Mouse (Mus musculus): ENCODE results near the gene Xxylt1. TPM values are rescaled to one million over a fixed set of nuclear protein-coding genes. Genes with fewer than 3 reads are reported as not detected.

Gene Xxylt1
- total RNA-seq, 4 experiments from 2014 or later, result 22.1 to 26.3 (median 23.2) TPM

GRCm38 (mm10) chr16:30992568-30992967 lies 88.7 kb downstream of the Xxylt1 start:
- DNase-seq (ENCODE audit: low spot score in 2 of 2), result no peak

GRCm38 (mm10) chr16:30990661-30991060 lies 90.6 kb downstream of the Xxylt1 start:
- no peak for DNase-seq (ENCODE audit: low spot score in 2 of 2)

GRCm38 (mm10) chr16:30988225-30988624 lies 93.0 kb downstream of the Xxylt1 start:
- no peak for DNase-seq (ENCODE audit: low spot score in 2 of 2)

DNA sequence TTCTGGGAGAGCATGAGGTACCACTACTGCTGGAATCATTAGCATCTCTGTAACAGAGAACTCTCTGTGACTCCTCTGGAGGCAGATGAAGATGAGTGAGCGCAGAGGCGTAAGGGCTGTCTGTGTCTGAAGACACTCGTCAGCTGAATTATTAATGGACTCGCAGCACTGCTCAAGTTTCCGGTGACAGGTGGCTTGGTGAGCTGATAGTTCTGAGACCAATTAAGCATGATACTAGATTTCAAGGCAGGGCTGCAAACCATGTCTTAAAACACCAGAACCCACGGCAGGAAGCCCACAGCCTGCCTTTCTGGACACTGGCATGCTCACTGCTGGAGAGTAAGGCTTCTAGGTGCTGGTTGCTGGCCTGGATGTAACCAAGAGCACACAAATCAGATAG lies 93.5 kb downstream of the Xxylt1 start:
- DNase-seq (ENCODE audit: low spot score in 2 of 2), result no peak

DNA sequence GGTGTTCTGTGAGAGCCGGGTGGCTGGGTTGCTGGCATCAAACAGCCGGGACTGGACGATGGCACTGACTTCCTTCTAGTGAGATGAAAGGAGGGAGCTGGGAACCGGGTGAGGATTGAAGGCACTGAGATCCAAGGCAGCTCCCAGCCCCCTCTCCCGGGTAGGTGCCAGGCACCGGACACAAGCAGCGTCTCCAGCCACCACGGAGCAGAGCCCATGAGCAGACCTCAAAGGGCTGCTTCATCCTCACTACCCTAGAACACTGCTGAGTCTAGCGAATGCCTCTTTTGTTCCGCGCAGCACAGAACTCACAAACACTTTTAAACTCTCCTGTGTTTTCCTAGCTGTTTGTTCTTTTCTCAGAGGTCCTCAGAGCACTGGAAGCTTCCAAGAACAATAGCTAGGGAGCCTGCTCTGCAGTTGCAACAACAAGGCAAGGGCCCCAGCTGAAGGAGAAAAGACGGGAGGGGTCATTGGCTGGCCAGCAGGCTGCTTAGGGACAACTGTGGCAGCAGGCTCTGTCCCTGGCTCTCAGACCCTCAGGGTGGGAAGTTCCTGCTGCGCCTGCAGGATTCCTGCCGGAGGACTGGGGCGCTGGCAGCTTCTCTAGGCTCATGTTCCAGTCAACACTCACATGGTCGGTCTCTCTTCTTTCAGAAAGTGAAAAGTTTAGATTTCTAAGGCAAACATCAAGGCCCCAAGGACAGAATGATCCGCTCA lies 96.2 kb downstream of the Xxylt1 start:
- no peak for DNase-seq (ENCODE audit: low spot score in 2 of 2)

DNA sequence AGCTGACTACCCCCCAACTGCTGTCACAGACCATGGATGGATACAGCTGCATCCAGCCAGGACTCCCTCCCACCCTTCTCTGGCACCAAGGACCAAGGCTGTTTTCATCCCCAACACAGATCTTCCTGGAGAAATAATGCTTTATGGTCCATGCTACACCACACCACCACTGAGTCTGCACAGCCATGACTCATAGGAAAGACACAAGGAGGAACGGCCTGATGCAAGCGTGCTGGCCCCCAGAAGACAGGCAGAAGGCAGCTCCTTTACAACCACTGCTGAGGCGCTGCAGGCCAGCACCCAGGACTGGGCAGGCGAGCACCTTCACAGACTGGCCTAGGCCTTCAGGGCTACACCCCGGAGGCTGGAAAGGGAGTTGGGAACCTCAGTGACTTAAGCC lies 97.1 kb downstream of the Xxylt1 start:
- peak in 1 of 2 experiments; percentile 47 for DNase-seq (ENCODE audit: low spot score in 2 of 2)

GRCm38 (mm10) chr16:30983699-30984098 lies 97.5 kb downstream of the Xxylt1 start:
- DNase-seq (ENCODE audit: low spot score in 2 of 2), result peak in 1 of 2 experiments; percentile 89

- DNase-seq (ENCODE audit: low spot score in 2 of 2), result no peak
Observed at GRCm38 (mm10) chr16:30983281-30983680, 98.0 kb downstream of the Xxylt1 start.

GRCm38 (mm10) chr16:30981345-30981744 lies 99.9 kb downstream of the Xxylt1 start:
- DNase-seq (ENCODE audit: low spot score in 2 of 2), result peak in 1 of 2 experiments; percentile 43

DNA sequence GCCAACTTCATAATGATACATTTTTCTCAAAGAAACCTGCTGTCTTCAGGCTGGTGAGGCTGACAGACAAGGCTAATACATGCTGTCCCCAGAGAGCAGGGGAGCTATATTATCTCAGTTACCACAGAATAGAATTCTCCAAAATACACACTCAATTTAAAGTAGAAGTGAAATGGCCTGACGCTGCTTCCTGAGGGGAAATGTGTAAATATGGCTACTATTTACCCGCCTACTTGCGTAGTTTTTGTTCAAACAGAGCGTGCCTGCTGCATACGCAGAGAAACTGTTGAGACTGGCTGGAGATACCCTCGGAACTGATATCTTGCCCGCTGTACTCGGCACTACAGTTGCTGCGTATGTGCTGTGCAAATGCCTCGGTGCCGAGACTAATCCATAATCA lies 101.3 kb downstream of the Xxylt1 start:
- DNase-seq (ENCODE audit: low spot score in 2 of 2), result no peak

DNA sequence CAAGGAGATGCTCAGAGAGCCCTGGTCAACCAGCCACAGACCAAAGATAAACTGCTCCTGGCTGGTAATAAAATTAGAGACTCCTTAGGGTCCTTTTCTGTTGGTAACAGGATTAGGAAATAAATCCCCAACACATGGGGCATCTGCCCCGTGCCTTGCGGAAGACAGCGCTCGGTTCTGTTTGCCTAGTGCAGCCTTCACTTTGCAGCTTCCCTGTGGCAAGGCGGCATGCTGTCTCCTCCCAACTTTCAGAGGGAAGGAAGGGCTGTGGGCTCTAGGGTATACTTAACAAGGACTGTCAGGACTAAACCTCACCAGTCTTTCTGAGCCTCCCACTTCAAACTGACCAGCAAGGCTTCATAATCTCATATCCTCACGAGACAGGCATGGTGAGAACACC lies 103.5 kb downstream of the Xxylt1 start:
- no peak for DNase-seq (ENCODE audit: low spot score in 2 of 2)

GRCm38 (mm10) chr16:30977186-30977585 lies 104.0 kb downstream of the Xxylt1 start:
- DNase-seq (ENCODE audit: low spot score in 2 of 2), result peak; percentile 87 to 95

- DNase-seq (ENCODE audit: low spot score in 2 of 2), result no peak
Observed at GRCm38 (mm10) chr16:30974549-30974948, 106.7 kb downstream of the Xxylt1 start.

- no peak for DNase-seq (ENCODE audit: low spot score in 2 of 2)
Observed at GRCm38 (mm10) chr16:30973416-30973815, 107.8 kb downstream of the Xxylt1 start.

DNA sequence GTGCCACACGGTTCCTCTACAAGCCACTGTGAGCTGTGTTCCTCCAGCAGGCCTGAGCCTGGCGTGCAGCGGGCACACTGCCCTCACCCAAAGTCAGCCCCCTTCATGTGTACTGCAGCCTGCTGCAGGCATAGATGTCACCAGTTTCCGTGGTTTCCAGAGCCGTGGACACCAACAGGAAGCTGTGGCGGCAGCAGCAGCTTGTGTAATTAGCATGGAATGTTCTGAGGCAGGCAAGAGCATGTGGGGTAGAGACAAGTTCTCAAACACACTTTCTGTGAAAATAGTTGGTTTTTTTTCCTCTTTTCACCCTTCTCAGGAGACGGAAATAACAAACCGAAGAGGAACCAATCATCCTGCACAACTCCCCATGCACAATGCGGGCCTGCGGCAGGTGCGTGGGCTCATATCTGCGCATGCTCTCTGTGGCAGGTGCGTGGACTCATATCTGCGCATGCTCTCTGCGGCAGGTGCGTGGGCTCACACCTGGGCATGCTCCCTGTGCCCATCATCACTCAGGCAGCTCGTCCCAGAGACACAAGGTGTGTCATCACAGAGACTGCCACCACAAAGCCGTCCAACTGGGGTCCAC lies 109.2 kb downstream of the Xxylt1 start:
- peak in 1 of 2 experiments; percentile 49 for DNase-seq (ENCODE audit: low spot score in 2 of 2)

GRCm38 (mm10) chr16:30969266-30970064 lies 111.8 kb downstream of the Xxylt1 start:
- DNase-seq (ENCODE audit: low spot score in 2 of 2), result peak in 1 of 2 experiments; percentile 74

- DNase-seq (ENCODE audit: low spot score in 2 of 2), result no peak
Observed at GRCm38 (mm10) chr16:30968402-30969151, 112.7 kb downstream of the Xxylt1 start.

DNA sequence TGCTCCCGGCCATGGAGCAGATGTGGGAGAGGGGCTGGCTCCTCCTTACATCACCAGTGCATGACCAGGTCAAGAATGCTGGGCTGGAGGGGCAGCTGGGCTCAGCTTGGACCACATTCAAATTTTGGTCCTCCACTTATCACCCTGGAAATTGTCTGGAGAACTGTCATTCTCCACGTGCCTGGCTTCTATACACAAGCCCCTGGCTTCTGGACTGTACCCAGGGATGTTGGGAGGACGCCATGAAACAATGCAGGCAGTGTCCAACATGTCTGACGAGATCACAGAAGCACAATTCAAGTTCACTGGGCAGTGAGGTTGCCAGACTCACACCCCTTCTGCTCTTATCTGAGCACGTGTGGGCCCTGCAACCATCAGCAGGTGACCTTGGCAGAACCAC lies 114.5 kb downstream of the Xxylt1 start:
- DNase-seq (ENCODE audit: low spot score in 2 of 2), result no peak

DNA sequence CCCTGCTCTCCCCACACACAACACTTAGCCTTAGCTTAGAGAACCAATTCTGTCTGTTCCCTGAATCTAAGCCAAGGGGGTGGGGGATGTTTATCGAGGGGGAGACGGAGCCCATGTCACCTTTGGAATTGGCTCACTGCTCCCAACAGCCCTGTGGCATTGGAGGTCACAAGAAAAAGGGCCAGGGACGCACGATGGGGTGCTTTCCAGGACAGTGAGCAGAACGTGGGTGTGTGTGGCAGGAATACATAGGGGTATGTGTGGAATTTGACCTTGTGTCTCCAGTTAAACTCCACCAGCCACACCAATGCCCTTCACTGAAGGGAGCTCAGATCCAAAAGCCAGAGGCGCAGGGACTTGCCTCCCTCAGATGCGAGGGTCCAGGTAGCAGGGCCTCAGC lies 116.3 kb downstream of the Xxylt1 start:
- DNase-seq (ENCODE audit: low spot score in 2 of 2), result no peak

GRCm38 (mm10) chr16:30964411-30964810 lies 116.8 kb downstream of the Xxylt1 start:
- DNase-seq (ENCODE audit: low spot score in 2 of 2), result no peak

DNA sequence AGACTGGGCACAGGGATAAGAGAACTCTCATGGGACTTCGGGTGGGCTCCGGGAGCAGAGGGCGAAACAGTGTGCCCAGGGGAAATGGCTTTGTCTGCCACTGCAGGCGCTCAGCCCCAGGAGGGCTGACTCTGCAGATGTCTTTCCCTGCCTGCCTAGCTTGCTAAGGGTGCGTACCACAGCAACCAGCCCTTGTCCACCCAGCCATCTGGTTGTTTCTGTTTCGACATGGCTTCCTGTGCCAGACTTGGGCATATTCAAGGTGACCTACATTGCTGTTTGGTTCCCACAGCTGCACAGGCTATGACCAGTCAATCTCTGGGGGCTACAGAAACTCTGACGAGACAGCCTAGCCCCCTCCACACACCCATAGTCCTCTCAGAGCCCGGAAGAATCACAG lies 118.7 kb downstream of the Xxylt1 start:
- DNase-seq (ENCODE audit: low spot score in 2 of 2), result no peak

DNA sequence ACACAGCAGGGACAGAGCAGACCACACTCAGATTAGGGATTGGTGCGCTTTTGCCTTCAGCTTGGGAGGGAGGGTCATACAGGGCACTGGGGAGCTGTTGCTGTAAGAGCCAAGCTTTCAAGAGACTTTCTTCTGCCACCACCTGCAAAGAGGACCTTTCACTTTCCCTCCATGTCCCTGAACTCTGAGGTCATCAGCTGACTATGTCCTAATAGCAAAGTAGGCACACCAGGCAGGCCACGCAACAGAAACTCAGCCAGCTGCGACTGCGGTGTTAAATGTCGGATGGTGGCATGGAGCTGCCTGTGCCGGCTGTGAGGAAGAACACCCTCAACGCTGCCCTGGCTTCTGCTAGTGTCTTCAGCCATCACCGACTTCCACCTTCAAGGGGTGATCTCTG lies 120.1 kb downstream of the Xxylt1 start:
- DNase-seq (ENCODE audit: low spot score in 2 of 2), result no peak

Measured in left cerebral cortex, adult 8-10 months (tissue).